Mouse (Mus musculus) cerebellum, adult 2 months (tissue): ENCODE measurements around the gene Ip6k3. TPM values are rescaled to one million over a fixed set of nuclear protein-coding genes. Genes with fewer than 3 reads are reported as not detected.

Source experiments
- DNase-seq, 2 experiments: peaks; one replicate each; pipeline ENCODE4 v3.0.0; 2021
- H3K27ac ChIP-seq: fragments of 200-500 bp; 2 replicates; pipeline ENCODE4 v1.5.1; 2012; ENCODE audit warnings: low read length, control low read depth, inconsistent platforms; ENCODE audit not compliant: insufficient read depth
- H3K27me3 ChIP-seq: fragments of 200-500 bp; 2 replicates; pipeline ENCODE4 v1.6.1; 2012; ENCODE audit warnings: inconsistent platforms, mild to moderate bottlenecking, low read length, moderate library complexity; ENCODE audit not compliant: control insufficient read depth, insufficient read depth
- H3K4me1 ChIP-seq: fragments of 200-500 bp; 2 replicates; pipeline ENCODE4 v1.6.1; 2011; ENCODE audit warnings: low read length; ENCODE audit not compliant: control insufficient read depth, insufficient read depth
- H3K4me3 ChIP-seq: fragments of 200-500 bp; replicated peaks from 2 replicates; pipeline ENCODE3; 2011; ENCODE audit warnings: mild to moderate bottlenecking, low read depth, low read length, control low read depth; ENCODE audit not compliant: insufficient read depth
- CTCF ChIP-seq: fragments of 200-500 bp; IDR thresholded peaks from 2 replicates; pipeline ENCODE4 v1.5.1; 2011; ENCODE audit warnings: low read depth, mild to moderate bottlenecking, control low read depth, low read length, moderate library complexity, borderline replicate concordance; ENCODE audit not compliant: insufficient read depth
- POLR2A ChIP-seq: fragments of 200-500 bp; IDR thresholded peaks from 2 replicates; pipeline ENCODE4 v1.6.1; 2011; ENCODE audit warnings: low read length, control low read depth, borderline replicate concordance; ENCODE audit not compliant: insufficient read depth
- WGBS: fragments of 180-500 bp; shearing (Covaris S2); methylation state at CpG from one replicate; pipeline ENCODE4 v1.1.7; 2018; 5-methylcytosine and 5-hydroxymethylcytosine counted together
- polyA plus RNA-seq: library from polyadenylated mRNA; depleted of rRNA; stranded (reverse); fragments of >200 nt; gene quantifications from 2 replicates; pipeline ENCODE4 v1.2.3, GENCODE M21; 2012; rRNA removed

Ip6k3 gene
- polyA plus RNA-seq, 1 experiment: 1.4 TPM

GRCm38 (mm10) chr17:27110072-27110471 is 57.5 kb downstream of the Ip6k3 start:
- 80% methylated on average over 7 of the region's 7 CpGs for WGBS
- no peak overlapping the region for H3K4me3 ChIP-seq
- TF ChIP-seq POLR2A (no peak), CTCF (no peak)
- H3K27ac ChIP-seq: no peak overlapping the region
- no peaks in the 10 kb centered on the region for H3K4me1 ChIP-seq
- H3K27me3 ChIP-seq: no peaks in the 10 kb centered on the region
- DNase-seq: no peak

DNA sequence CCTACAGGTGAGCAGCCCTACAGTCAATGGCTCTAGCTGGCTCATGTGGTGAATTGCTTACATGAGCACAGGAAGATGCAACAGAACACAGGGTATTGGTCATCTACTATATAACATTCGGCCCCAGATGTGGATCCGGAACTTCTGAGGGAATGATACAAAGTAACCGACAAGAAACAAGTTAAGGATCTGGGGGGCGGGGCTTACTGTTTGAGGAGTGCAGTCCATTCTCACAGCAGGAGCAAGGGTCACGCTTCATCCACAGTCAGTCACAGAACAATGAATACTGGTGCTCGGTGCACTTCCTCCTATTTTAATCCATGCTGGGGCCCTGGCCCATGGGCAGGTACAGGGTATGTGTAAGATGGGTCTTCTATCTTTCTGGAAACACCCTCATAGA is 59.7 kb downstream of the Ip6k3 start:
- Histone ChIP-seq H3K27ac (no peak overlapping the region), H3K4me1 (no peaks in the 10 kb centered on the region), H3K4me3 (no peak overlapping the region), H3K27me3 (no peaks in the 10 kb centered on the region)
- WGBS: 72% methylated on average over 6 of the region's 6 CpGs
- TF ChIP-seq CTCF (no peak), POLR2A (no peak)
- DNase-seq: no peak

- DNase-seq: no peak
- 88% methylated on average over 9 of the region's 9 CpGs for WGBS
- Histone ChIP-seq H3K4me3 (no peak overlapping the region), H3K4me1 (no peaks in the 10 kb centered on the region), H3K27me3 (no peaks in the 10 kb centered on the region), H3K27ac (no peak overlapping the region)
- TF ChIP-seq POLR2A (no peak), CTCF (peak; percentile 51; the same call in 1 of the 2 replicates)
Measured at GRCm38 (mm10) chr17:27106745-27107144, 60.9 kb downstream of the Ip6k3 start.

- no peak overlapping the region for H3K27ac ChIP-seq
- WGBS: 66% methylated on average over 10 of the region's 18 CpGs
- no peaks in the 10 kb centered on the region for H3K27me3 ChIP-seq
- H3K4me3 ChIP-seq: no peak overlapping the region
- DNase-seq: no peak
- TF ChIP-seq POLR2A: no peak
- TF ChIP-seq CTCF: no peak
- no peaks in the 10 kb centered on the region for H3K4me1 ChIP-seq
Measured at GRCm38 (mm10) chr17:27105698-27106470, 61.7 kb downstream of the Ip6k3 start.

DNA sequence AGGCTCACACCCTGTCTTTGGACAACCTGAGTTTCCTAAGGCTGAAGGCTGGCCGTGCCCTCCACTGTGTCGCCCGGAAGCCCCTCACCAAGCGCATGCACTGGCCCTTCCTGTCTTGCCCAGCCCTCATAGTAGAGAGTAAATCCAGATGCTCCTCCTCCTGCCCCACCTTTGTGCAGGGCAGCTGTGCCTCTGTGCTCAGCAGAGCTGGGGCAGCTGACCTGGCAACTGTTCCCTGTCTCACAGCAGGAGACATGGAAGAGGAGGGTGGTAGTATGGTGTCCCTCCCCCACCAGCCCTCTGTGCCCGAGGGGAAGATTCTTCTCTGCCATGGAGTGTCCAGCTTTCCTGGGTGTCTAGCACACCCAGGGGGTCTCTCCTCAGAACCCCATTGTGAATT is 65.9 kb downstream of the Ip6k3 start:
- Histone ChIP-seq H3K4me3 (no peak overlapping the region), H3K27me3 (no peaks in the 10 kb centered on the region), H3K27ac (no peak overlapping the region), H3K4me1 (peaks cover 8% of the 10 kb centered on the region)
- 65% methylated on average over 5 of the region's 5 CpGs for WGBS
- TF ChIP-seq CTCF: no peak
- TF ChIP-seq POLR2A: no peak
- no peak for DNase-seq

GRCm38 (mm10) chr17:27095690-27096089 is 71.9 kb downstream of the Ip6k3 start:
- TF ChIP-seq POLR2A: no peak
- TF ChIP-seq CTCF: peak; percentile 65; the same call in 1 of the 2 replicates
- H3K27me3 ChIP-seq: no peaks in the 10 kb centered on the region
- DNase-seq: peak; percentile 57
- no peak overlapping the region for H3K4me3 ChIP-seq
- WGBS: 22% methylated on average over 13 of the region's 13 CpGs
- H3K27ac ChIP-seq: no peak overlapping the region
- peaks cover 8% of the 10 kb centered on the region for H3K4me1 ChIP-seq

Other genes starting within 250 kb of the Ip6k3 start
- 57.8 and 60.8 TPM in 2 replicates for gene Phf1, start 234.7 kb downstream of the Ip6k3 start, polyA plus RNA-seq
- gene Cuta, start 228.2 kb downstream of the Ip6k3 start, polyA plus RNA-seq: 176 and 187 TPM in 2 replicates
- 55.9 and 62.5 TPM in 2 replicates for gene Syngap1, start 226.5 kb downstream of the Ip6k3 start, polyA plus RNA-seq
- gene Zbtb9, start 194.6 kb downstream of the Ip6k3 start, polyA plus RNA-seq: 13.9 and 14.7 TPM in 2 replicates
- gene Bak1, start 138.8 kb downstream of the Ip6k3 start, polyA plus RNA-seq: 19.0 and 19.9 TPM in 2 replicates
- gene Itpr3, start 110.5 kb downstream of the Ip6k3 start, polyA plus RNA-seq: 6.5 and 7.6 TPM in 2 replicates
- gene Uqcc2, start 33.9 kb downstream of the Ip6k3 start, polyA plus RNA-seq: 316 and 330 TPM in 2 replicates
- gene Lemd2, start 36.7 kb upstream of the Ip6k3 start, polyA plus RNA-seq: 76.4 and 76.5 TPM in 2 replicates